Mouse (Mus musculus): ENCODE measurements around the gene Anks1b.

Anks1b gene

DNA sequence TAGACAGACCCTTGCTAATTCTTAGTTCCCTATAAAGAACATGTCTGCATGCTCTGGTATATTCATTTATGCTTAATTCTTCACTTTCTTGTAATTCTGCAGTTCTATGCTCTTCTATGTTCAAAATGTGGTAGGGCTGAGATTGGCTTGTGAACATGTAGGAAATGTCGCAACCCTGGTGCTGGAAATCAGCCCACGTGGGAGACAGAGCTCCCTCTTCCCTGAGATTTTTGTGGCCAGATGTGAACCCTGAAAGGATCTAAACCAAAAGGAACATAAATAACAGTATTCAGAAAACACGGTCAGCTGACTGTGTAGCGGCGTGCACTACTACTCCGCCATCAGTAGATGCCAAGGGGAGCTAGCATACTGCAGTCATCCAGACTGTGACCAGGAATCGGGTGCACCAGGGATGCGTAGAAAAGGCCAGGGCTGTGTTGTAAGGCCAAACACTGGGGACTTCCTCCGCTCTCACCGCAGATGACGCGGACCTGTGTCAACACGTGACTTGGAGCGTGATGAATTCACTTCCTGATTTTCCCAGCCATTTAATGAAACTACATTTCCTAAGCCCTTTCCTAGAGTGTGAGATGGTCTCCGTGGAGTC is 1079.9 kb downstream of the Anks1b start:
- DNase-seq (ENCODE audit: low spot score in 2 of 2) = no peak

DNA sequence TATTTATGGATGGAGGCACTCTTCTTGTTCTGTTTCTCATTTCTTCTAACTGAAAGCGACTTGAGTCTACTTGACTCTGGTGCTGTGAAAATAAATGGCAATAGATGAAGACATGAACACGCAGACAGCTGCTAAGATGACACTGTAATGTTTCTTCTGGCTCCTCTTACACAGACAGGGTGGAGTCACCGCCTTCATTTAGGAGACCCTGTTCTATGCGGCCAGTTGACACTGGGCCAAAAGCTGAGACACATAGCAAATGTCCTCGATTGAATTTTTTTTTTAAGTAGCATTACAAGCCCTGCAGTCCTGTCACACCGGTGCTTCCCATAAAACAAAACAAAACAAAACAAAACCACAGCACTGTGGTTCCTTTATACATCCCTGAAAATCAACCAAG is 1080.5 kb downstream of the Anks1b start:
- no peak for DNase-seq (ENCODE audit: low spot score in 2 of 2)

DNA sequence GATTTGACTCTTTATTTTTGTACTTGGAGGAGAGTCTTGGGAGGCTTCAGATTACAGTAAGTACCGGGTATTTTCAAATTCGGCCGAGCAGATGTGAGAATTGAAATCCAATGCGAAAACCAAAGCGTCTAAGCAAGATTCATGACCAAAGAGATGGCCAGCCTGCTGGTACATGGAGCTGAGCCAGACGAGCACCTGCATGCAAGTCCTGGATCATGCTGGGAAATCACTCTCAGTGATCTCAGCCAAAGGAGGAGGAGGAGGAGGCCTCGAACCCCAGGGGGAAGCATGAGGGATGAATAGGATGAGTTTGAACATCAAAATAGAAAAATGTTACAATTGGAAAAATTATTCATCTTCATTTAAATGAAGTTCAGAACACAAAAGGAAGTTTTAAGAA is 1087.1 kb downstream of the Anks1b start:
- DNase-seq (ENCODE audit: low spot score in 2 of 2) = no peak

DNA sequence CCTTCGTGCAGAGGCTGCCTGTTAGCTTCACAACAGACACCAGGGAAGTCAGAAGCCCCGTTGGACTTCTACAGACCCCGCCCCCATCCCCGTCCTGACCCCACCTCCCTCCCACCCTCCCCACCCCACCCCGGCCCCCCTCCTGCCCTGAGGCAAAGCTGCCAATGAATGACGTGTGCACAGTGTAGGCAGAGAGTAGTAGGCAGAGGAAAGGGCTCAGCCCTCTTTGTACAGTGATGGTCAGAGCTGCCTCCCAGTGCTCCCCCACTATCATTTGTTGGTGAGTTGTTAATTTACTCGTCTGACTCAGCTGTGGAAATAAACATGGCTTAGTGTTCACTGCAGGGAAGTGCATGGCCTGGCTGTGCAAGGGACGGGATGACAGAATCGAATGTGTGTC is 1091.2 kb downstream of the Anks1b start:
- DNase-seq (ENCODE audit: low spot score in 2 of 2) = no peak

DNA sequence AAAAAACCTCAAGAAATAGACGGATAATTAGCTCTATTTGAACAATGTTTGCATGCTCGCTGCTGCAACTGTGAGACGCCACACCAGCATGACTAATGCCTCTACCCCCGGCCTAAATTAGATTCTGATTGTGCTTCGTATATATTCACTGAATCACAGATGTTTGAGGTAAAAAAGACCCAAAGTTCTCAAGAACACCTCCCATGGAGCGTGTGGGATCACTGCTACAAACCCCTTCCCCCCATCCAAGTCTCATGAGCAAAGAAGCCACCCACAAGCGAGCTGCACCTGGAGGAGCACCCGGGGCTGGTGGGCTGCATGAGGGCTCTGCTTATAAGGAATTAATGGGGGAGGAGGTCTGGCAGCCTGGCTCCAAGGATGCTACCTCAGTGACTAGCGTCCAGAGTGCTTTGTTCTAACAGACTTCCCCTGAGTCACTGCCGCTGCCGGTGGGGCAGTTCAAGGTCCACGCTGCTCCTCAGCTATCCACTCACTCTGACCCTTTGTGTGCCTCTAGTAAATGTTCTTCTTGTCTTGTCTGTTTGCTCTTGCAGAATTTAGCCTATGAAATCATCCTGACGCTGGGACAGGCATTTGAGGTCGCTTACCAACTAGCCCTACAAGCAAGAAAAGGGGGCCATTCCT is 1092.5 kb downstream of the Anks1b start:
- no peak for DNase-seq (ENCODE audit: low spot score in 2 of 2)

DNA sequence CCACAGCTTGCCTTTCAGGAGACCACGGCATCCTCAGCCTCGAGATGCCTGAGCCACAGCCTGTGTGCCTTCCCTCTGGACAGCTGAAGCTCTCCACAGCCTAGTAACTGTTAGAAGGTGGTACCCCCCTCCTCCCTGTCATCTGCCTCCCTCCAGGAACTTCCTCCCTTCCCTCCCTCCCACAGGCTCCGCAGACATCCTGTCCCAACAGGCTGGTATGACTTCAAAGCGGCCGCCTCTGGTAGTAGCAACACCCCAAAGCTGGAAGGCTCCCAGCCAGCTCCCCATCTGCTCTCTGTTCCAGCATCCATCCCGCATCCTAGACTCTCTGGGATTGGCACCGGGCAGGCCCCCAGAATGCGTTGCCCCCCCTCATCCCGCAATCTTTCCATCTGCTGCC is 1093.5 kb downstream of the Anks1b start:
- DNase-seq (ENCODE audit: low spot score in 2 of 2) = no peak

DNA sequence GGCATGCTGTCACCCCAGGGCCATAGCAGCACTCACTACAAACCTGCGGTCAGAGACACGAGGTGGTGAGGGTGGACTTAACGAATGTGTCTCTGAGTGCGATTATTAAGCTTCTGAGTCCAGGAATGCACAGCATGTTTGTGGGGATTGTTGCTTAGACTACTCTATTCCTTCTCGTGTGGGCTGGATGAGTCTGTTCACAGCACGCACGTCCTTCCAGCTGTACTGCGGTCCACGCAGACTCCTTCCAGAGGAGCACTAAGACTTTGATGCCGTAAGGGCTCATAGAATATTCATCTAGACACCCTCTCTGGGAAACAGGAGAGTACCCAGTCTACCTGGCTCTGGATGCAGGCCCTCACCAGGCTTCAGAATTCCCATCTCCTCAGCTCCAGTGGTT is 1094.9 kb downstream of the Anks1b start:
- no peak for DNase-seq (ENCODE audit: low spot score in 2 of 2)

DNA sequence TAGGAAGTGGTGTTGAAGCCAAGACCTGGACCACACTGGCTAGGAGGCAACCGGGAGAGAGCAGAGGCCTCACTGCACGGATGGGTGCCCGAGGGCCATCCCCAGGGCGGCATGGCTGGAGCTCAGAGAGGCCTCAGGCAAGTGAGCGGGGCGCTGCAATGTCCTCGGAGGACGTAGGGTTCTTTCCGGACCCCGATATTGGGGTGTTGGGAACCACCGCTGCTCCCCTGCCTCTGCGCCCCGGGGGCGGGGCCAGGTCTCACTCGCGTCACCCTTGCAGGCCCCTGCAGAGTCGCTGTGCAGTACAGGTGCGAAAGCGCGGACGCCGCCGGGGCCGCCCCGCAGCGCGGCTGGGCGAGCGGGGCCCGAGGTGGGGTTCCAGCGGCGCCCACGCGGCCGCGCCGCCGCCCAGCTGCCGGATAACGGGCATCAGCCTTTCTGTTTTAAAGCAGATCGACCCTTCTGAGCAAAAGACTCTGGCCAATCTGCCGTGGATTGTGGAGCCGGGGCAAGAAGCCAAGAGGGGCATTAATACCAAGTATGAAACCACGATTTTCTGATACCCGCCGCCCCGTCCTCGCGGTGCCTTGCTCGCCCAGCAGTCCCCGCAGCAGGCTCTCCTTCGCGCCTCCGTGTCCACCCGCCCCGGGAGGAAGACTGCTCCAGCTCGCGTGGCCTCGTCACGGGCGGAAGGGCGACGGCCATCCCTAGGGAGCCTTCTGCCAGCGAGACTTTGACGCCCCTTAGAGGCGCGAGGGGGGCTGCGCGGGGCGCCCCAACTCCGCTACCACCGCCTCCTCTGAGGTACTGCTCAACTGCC is 1096.3 kb downstream of the Anks1b start:
- DNase-seq (ENCODE audit: low spot score in 2 of 2) = peak in 1 of 2 experiments; percentile 8

DNA sequence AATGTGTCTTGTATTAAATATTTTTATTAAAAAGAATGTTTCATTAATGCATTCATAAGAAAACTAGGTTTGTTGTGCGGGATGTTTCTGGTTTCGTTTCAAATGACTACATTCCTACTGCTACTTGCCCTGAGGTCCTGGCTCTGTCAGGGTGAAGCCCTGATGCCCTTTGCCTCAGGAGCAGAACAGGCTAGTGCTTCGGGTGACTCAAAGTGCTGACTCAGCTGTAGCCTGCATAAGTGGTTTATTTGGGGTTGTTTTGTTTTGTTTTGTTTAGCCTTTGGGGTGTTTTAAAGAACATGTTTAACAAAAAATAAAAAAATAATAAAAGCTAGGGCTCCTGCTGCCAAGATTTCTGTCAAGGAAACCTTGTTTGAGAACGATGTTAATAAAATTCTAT is 1097.3 kb downstream of the Anks1b start:
- no peak for DNase-seq (ENCODE audit: low spot score in 2 of 2)

DNA sequence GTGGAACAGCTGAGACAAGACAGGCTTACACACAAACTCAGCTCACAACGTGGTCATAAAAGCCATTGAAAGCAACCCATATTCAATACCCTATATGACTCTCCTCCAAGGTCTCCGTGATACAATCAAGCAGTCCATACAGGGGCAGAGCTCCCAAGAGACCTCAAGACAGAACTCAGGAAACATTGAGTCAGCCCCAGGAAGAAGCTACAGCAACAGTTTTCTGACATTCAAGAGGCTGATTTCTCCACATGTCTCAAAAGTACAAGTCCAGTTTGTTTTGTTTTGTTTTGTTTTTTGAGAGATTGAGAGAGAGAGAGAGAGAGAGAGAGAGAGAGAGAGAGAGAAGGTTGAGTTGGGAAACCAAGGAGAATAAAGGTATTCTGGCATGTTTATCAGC is 1100.8 kb downstream of the Anks1b start:
- DNase-seq (ENCODE audit: low spot score in 2 of 2) = no peak

DNA sequence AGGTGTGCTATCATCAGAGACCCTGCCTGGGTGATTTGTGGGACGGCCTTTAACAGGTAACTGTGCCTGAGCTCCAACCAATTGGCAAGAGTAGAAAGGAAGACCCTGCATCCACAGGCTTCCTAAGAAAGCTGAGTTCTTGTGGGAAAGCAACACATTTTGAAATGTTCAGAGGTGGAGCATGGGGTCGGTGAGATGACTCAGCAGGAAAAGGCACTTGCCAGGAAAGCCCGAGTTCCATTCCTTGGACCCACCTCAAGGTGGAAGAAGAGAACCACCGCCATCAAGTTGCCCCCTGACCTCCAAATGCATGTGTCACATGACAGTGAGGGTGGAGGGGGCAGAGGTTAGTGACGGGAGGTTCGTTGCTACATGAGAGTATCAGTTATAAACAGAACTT is 1101.2 kb downstream of the Anks1b start:
- no peak for DNase-seq (ENCODE audit: low spot score in 2 of 2)

DNA sequence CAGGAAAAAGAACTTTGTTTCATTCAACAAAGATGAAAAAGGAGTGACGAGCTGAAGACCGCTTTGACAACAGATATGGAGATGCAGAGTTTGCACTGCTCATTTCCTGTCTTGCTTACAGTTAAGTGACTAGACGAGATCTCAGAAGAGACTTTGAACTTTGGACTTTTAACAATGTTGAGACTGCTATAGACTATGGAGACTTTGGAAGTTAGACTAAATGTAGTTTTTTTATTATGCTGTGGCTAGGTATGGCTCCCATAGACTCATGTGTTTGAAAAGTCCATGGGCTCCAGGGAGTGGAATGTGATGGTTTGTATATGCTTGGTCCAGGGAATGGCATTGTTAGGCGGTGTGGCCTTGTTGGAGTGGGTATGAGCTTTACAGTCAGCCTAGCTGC is 1108.5 kb downstream of the Anks1b start:
- no peak for DNase-seq (ENCODE audit: low spot score in 2 of 2)

DNA sequence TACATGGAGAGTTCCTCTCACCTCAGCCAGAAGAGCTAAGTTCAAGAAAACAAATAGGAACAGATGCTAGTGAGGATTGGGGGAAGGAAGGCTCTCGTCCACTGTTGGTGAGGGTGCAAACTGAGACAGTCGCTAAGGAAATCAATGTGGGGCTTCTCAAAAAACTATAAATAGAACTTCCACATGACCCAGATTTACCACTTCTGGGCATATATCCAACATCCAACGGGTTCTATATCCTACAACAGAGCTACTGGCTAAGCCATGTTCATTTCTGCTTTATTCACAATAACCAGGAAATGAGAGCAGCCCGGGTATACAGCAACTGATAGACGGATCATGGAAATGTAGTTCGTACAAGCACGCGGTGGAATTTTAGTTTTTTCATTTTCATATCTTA is 1109.7 kb downstream of the Anks1b start:
- no peak for DNase-seq (ENCODE audit: low spot score in 2 of 2)

DNA sequence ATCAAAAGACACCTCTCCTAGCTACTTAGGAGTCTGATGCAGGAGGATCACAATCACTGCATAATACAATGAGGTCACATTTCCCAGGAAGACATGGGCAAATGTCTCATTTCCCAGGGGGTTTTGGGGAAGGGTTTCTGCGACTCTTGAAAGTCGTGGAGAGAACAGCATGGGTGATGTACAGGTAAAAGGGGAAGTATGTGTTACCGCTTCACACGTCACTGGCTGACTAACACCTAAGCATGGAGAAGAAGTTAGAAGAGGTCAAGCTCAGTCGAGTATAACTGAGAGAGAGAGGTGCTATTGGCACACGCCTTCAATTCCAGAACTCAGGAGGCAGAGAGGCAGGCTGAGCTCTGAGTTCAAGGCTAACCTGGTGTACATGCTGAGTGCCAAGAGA is 1117.0 kb downstream of the Anks1b start:
- DNase-seq (ENCODE audit: low spot score in 2 of 2) = peak in 1 of 2 experiments; percentile 7

DNA sequence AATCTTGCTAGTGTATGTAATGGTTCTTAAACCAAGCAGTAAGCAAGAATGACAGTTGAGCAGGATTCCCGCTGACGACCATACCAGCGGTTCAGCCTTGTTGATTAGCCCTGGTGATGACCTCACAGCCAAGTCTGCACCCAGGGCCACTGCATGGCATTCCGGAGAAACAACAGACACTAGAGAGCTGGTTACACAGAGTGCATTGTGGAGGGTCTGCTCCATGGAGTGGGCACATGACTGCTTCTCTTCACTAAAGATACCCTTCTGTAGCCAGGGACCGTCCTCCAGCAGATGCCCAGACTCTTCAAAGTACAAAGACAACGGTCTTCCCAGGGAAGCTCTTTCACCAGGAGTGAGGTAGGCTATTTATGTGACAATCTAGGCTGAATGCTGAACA is 1118.9 kb downstream of the Anks1b start:
- no peak for DNase-seq (ENCODE audit: low spot score in 2 of 2)

DNA sequence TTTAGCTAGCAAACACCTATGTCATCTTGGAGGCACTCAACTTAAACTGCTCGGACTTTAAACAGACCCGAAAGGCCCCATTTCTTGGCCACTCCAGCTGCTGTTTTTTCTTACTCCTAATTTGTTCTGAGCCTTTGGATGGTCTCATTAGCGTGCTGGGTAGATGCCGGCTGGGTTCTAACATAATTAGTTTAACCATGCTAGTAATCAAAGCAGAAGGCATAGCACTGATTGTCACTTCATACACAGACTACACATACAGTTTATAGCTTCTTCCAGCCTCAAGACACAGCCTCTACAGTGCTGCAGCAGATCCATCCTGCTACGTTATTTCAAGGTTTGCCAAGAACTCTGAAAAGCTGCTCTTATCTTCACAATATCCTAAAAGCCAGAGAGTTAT is 1120.6 kb downstream of the Anks1b start:
- DNase-seq (ENCODE audit: low spot score in 2 of 2) = no peak

DNA sequence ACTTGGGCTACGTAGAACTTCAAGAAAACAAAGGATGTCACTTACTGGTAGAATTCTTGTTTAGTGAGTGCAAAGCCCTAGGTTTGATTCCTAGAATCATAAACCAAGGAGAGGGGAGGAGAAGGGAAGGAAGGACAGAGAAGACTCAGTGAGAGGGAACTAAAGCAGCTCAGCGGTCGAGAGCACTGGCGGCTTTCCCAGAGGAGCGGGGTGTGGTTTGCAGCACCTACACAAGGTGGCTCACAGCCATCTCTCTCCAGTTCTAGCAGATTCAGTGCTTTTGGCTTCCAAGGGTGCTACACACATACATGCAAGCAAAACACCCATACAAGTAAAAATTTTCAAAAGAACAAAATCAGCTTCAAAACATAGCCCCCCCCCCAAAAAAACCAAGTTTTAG is 1126.6 kb downstream of the Anks1b start:
- no peak for DNase-seq (ENCODE audit: low spot score in 2 of 2)

DNA sequence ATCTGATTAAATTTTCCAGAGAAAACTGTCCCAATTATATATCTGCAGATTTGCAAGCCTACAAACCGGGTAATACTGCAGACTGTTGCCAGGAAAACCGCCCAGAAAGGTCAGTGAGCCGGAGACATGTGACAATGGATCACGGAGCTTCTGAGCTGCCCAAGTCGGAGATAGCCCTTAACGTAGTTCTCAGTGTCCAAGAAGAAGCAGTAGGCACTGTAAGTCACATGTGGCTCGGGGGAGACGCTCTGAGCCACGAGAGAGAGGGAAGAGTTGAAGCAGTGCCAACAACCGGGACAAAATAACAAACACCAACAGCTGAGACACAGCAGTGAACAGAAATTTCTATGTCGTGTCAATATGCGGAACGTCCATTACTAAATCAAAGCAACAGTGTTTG is 1128.1 kb downstream of the Anks1b start:
- no peak for DNase-seq (ENCODE audit: low spot score in 2 of 2)

DNA sequence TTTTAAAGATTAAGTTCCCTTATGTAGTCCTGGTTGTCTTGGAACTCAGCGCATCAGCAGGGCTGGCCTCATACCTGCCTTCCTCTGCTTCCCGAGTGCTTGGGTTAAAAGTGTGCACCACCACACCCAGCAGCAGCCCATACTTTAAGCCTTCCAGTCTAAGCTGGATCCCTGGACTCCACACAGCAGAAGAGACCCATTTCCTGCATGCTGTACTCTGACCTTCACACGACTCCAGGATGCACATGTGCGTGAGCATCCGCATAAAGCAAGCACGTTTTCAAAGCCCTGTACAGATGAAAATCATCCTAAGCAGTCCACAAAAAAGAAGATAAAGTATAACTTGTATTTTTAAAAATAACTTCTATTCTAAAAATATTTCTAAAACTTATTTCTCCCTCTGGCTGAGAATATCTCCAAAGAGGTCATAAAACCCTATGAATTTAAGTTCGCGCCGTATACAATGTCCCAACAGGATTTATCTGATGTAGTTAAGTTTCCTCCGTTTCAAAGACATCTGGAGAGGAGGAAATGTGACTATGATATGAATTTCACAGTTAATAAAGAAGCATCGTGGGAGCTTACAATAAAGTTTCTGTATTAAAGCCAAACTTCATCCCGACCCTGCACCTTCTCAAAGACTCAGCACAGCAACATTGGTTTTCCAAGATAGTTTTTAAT is 1132.7 kb downstream of the Anks1b start:
- no peak for DNase-seq (ENCODE audit: low spot score in 2 of 2)

Data from natural killer cell, adult 2 months (primary cell).